Mouse (Mus musculus) colon, adult 2 months (tissue): Measurements from ENCODE around the gene Scgb2b24. TPM values are rescaled to one million over a fixed set of nuclear protein-coding genes. Genes with fewer than 3 reads are reported as not detected.

ENCODE experiments used
- polyA plus RNA-seq: library from polyadenylated mRNA; depleted of rRNA; stranded (reverse); fragments of >200 nt; gene quantifications from 2 replicates; pipeline ENCODE4 v1.2.3, GENCODE M21; 2012; rRNA removed

Gene Scgb2b24
- not detected in 2 replicates for polyA plus RNA-seq

DNA sequence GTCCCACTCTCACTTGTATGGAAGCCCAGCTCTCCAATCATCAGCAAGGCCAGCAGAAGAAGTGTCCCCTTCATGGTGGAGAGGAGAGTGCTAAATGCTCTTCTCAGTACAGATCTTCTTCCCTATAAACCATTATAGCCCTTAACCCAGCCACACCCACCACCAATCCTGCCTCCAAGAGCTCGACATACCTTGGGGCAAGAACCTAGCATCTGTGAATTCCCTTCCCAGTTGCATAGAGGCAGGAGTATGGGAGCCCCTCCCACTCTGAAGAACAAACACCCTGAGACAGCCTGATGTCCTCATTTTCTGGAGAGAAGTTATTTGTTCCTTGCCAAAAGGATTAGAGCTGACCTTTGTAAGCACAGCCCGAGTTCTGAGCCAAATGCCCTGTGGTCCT lies at the start of gene Scgb2b24:
Scgb2b24 (minus strand) TSS at position 101 of the 400 bp plus-strand sequence.

DNA sequence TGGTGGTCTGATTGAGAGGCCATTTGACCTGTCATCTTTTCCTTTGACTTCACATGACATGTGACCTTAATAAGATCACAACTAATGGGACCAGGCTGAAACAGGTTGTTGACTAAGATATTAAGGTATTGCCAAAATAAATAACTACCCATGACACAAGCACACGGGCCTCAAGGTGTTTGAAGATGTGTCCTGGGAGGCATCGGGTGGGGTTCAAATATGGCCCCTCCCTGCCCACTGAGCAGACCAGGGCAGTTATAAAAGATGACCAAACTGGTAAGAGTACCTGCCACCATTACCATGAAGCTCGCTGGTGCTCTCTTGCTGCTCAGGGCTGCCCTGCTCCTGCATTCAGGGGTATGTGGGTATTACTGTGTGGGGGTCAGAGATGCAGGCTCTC lies 4.4 kb upstream of the Scgb2b24 start, which contains the start of gene Scgb1b24:
Scgb1b24 (plus strand) TSS at position 301 of the 400 bp plus-strand sequence.

Other genes starting within 250 kb of the Scgb2b24 start
- not detected in 2 replicates for gene Scgb2b21, start 218.9 kb downstream of the Scgb2b24 start, polyA plus RNA-seq
- not detected in 2 replicates for gene Scgb1b24, start 4.5 kb upstream of the Scgb2b24 start, polyA plus RNA-seq
- gene Scgb2b26, start 205.7 kb upstream of the Scgb2b24 start, polyA plus RNA-seq: not detected in 2 replicates